Mouse (Mus musculus): ENCODE measurements around the gene Iffo2.

Iffo2 gene

DNA sequence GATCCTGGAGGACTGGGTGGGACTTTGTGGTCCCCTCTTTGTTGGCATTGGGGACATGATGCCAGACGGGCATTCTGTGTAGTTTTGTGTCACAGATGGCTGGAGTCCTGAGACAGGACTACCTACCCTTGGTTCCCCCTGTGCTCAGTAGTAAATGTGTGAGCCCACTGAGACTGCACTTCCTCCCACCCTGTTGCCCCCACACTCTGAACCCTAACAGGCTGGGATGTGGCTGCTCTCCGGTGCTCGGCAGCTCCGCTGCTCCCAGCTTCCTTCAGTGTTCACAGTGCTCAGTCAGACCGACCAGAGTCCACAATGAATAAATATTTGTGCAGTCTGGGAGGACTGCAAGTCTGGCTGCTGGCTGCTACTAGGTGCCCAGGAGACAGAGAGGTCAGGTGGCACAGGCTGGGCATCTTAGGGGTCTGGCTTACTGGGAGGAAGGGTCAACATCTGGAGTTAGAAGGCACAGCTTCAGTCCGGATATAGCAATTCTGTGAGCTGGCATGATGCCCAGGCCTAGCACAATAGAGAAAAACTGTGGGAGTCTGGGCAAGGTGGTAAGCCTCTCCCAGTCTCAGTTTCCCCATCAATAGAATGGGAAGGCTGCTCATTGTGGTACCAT lies 51.2 kb downstream of the Iffo2 start:
- DNase-seq (ENCODE audit: low read depth, low spot score), result no peak

DNA sequence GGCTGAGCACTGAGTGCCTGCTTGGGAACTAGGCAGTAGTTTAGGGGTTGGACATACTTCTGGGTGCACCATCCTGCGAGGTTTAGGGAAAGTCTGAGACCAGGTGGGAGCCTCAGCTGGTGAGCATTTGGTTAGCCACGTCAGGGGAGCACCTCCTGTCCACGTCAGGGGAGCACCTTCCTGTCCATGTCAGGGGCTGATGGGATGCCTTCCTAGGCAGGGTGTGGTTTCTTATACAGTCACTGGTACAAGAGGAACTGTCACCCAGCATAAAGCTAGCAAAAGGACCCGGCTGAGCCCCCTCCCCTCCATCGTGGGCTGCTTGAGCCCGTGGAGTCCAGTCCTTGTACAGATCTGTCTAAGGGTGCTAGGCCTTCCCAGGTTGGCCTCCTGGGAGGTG lies 52.0 kb downstream of the Iffo2 start:
- no peak for DNase-seq (ENCODE audit: low read depth, low spot score)

DNA sequence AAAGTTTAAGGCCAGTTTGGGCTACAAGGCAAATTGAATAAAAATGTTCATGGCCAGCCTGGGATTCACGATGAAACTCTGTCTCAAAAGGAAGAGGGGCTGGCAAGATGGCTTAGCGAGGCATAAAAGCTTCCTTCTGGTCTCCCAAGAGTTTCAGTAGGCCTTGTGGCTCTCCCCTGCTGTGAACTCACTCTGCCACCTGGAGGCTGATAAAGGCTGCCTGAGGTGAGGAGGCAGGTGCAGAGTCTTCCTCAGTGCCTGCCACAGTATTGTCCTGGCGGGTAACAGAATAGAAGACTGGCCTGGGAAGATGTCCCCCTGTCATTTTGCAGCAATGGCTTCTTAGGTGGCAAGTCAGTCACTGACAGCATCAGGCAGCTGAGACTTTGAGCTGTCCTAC lies 52.6 kb downstream of the Iffo2 start:
- no peak for DNase-seq (ENCODE audit: low read depth, low spot score)

DNA sequence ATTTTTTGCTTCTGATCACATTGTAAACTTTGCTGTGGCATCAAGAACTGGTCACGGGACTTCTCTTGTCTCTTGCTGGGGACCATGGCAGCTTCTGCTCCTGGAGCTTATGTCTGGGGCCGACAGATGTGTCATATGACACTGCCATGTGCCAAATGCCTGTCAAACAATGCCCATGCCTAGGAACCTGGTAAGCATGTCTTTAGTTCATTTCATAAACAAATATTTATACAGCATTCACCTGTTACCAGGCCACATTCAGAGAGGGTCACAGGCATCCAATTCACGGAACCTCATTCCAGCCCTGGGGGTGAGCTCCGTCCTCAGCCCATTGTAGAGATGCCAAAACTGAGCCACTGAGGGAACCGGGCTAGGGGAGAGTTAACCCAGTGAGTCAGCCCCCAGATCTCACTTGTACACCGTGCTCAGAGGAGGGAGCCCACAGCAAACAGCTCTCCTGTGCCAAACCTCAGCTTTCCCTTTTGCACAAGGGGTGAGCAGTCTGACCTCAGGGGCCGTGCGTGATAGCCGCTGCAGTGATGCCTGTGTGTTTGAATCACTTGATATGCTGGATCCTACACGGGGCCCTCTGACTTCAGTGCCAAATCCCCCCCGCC lies 53.4 kb downstream of the Iffo2 start:
- DNase-seq (ENCODE audit: low read depth, low spot score), result no peak

DNA sequence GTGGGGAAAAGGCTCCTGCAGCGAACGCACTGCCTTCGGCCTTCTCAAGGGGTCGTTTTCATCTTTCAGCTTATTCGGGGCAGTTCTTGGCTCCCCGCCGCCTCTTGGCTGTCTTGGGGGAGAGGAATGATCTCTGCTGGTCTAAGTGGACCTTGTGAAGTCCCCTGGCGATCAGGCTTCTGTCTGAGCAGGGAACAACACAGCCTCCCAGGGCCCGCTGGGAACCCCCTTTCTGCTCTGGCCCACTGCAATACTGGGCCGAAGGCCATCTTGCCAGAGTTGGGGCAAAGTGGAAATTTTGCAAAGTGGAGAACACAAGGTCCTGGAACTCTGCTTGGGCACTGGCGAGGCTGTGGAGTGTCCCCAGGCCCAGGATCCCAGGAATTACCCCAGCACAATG lies 54.4 kb downstream of the Iffo2 start:
- DNase-seq (ENCODE audit: low read depth, low spot score), result no peak

DNA sequence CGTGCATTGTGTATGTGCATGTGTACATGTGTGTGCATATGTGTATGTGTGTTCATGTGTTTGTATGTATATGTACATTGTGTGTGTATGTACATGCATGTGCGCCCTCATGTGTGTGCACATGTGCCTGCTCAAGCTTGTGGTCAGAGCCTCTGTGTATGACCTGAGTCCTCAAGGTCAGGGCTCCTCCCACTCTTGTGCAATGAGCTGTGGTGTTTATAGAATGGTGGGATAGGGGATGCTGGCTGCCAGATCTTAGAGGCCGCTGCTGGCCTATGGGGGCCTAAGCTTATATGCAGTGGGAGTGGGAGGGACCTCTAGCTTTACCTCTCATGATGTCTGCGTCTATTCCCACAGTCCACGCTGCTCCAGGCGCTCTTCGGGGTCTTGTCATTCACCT lies 55.4 kb downstream of the Iffo2 start:
- DNase-seq (ENCODE audit: low read depth, low spot score), result no peak

DNA sequence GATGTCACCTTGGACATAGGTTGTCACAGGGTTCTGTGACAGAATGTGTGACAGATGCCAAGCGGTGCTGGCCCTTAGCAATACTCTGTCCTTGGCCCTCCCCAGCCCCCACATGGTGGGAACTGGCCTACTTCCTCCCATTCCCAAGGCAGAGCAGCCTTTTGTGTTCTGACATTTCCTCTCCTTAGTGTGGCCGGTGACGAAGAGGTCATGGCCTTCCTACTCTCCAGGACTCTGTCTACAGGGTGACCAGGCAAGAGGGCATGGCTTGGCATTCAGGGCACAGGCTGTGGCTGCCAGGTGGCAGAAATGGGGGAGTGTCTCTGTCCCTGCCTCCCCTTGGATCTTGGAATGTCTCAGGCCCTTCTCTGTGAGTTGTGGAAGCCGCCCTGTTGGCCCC lies 57.0 kb downstream of the Iffo2 start:
- DNase-seq (ENCODE audit: low read depth, low spot score), result no peak

DNA sequence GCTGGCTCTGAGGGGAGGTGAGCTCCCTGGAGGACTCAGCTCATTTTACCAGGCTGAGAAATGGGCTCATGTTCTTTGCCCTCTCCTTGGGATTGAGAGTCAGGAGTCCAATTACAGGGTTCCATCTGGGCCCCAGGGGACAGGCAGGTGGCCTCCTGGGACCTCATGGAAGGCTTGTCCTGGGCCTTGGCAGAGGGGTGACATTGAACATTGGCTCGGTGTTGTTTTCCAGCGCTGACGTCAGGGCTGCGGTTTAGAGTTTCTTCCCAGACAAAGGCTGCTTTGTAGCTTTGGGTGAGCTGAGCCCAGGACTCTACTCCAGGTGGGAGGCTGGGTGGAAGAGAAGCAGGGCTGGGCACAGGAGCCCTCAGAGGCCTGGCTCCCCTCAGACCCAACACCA lies 57.4 kb downstream of the Iffo2 start:
- DNase-seq (ENCODE audit: low read depth, low spot score), result no peak

DNA sequence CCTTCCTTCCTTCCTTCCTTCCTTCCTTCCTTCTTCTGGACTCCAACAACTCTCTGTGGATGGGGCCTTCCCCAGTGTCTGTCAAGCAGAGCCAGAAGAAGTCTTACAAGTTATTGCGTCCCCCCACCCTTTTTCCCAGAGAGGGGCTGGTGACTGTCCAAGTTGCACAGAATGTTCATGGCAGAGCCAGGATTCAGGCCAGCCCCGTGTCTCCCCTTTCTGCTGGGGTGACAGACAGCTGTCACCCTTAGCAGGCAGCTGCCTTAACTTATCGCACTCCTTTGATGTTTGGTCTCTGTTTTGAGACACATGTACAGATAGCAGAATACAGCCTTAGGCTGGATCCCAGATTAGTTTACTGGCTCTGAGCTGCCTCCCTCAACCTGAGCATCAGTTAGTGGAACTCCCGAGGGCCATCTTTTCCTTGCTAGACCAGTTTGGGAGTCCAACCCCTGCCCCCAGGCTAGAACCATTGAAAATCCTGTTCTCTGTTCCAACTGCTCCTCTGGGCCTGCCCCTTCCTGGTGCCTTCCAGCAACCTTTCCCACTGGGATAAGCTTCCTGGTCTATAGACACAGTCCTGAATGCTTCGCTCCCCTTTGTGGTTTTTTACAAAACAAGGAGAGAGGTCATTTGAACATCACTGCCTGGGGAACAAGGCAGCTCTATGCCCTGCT lies 59.1 kb downstream of the Iffo2 start:
- DNase-seq (ENCODE audit: low read depth, low spot score), result no peak

DNA sequence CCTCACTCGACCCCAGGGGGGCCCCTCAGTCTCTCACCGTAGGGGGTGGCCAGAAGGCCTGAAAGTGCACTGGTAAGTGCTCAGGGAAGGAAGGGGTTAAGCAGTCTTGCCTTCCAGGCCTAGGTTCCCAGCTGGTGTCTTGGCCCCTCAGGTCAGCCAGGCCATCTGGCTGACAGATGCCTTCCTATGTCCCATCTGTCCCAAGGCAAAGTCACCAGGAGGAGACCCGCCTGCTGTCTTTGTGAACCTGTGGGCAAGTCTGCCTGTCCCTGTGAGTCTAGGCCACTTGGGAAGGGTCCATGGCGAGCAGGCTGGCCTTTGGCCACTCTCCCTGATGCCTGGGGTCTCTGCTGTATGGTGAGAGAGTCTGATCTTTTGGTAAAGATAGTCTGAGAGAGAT lies 60.1 kb downstream of the Iffo2 start:
- no peak for DNase-seq (ENCODE audit: low read depth, low spot score)

DNA sequence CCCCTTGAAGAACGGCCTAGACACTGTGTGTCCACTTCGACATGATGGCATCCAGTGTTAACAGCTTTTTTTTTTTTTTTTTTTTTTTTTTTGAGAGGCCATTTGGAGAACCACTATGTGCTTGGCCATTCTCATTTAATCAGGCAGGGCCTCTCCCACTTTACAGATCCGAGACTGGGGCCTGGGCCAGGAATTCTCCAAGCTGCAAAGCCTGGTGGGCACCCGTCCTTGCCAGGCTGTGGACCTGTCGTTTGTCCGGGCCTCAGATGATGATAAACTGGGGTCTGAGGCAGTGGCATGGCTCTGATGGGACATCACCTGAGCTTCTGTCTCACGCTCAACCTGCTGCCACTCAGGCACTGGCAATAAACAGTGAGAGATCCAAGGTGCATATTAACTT lies 62.5 kb downstream of the Iffo2 start:
- no peak for DNase-seq (ENCODE audit: low read depth, low spot score)

DNA sequence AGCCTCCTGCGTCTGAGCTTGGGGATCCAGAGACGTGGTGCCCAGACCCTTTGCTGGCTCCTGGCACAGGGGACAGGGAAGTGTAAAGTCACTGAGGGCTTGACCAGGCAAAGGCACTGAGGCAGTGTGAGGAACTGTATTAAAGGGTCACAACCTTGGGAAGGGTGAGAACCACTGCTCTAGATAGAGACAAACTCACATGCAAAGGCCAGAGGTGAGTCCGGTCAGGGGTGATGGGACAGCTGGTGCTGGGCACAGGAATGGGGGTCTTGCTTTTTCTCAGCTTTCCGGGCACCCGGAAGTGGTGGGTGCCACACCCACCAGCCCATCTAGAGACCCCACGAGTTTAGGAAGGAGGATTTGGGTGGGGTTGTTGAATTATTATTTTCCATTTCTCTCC lies 63.0 kb downstream of the Iffo2 start:
- no peak for DNase-seq (ENCODE audit: low read depth, low spot score)

DNA sequence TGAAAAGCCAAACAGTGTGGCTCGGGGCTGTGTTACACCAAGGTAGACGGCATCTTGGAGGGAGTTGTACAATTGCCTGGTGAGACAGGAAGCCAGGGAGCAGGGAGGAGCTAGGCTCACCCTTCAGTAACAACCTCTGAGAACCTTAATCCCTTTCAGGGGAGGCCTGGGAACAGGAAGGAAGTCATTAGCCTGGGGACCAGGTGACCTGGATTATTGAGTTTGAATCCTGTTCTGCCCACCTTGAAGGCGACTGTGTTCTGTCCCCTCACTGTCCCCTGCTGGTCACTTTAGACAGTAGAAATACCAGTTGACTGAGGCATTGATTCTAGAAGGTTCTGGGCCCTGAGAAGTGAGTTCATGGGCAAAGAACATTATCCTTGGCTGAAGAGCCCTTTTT lies 63.7 kb downstream of the Iffo2 start:
- no peak for DNase-seq (ENCODE audit: low read depth, low spot score)

DNA sequence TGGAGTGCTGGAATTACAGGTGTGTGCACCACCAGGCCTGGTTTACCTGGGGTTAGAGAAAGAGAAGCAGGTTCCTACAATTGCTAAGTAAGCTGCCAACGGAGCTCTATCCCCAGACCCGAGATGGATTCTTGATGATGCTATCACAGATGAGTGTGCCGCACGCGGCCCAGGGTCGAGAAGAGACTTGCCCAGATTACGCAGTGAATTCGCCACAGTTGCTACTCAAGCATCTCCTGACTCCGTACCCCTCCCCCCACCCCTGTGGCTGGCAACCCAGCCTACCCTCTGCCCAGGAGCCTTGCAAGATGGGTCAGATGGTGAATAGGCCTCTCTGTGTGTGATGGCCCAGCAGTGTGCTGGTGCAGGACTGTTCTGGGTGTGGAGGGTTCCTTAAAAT lies 66.4 kb downstream of the Iffo2 start:
- no peak for DNase-seq (ENCODE audit: low read depth, low spot score)

DNA sequence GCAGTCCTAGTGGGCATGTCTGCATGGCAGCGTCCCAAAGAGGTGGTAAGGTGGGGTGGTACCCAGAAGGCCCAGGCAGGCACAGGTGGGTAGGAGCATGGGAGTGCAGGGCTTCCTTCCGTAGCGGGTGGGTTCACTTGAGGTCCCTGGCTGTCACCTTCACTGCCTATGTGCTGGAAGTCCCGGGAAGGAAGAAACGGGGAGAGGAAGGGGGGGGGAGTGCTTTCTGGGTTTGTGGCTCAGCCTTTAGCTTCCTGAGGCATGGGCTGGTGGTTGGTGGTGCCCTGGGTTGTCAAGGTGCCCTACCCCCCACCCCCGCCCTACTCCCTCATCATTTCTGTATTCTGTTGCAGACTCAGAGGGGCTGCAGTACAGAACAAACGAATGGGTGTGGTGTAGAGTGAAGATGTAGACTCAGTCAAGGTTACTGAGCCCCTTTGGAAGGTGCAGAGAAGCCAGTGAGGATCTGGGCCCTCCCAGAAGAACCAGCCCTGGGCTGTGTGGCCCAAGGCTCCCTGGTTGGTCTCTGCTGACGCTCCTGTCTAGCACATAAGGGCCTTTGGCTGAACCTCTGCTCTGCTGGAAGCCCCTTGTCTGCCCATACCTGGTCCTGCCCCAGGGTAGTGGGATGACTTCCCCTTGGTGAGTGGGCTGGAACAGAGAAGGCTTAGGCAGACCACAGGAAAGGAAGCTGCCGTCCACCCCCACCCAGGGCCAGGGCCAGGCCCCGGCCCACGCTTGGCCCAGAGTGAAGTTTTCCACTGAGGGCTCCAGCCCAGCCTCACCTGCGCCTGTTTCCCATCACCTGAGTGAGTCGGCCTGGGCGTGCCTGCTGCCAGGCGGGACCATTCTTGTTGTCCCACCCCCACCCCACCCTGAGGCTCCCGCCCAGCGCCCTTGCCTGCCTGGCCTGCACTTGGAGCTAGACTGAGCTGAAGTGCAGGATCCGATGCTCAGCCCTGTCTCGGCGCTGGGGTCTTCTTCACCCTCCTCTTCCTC lies 67.2 kb downstream of the Iffo2 start:
- DNase-seq (ENCODE audit: low read depth, low spot score), result no peak

DNA sequence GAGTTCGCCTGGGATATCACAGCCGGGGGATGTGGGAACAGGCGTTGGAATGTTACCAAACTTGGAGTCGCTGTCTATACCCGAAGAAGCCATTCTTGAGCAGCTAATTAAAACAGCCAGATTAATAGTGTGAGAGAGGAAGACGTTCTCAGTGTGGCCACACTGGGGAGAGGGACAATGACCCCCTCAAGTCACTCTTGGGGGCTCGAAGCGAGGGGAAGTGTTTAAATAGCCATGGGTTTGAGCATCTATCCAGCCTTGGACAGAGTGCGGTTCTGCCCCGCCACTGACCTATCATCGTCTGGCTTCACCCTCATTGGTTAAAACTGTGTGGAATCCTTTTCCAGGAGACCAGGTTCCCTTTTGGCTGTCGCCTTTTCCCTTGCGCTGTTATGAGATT lies 68.0 kb downstream of the Iffo2 start:
- no peak for DNase-seq (ENCODE audit: low read depth, low spot score)

DNA sequence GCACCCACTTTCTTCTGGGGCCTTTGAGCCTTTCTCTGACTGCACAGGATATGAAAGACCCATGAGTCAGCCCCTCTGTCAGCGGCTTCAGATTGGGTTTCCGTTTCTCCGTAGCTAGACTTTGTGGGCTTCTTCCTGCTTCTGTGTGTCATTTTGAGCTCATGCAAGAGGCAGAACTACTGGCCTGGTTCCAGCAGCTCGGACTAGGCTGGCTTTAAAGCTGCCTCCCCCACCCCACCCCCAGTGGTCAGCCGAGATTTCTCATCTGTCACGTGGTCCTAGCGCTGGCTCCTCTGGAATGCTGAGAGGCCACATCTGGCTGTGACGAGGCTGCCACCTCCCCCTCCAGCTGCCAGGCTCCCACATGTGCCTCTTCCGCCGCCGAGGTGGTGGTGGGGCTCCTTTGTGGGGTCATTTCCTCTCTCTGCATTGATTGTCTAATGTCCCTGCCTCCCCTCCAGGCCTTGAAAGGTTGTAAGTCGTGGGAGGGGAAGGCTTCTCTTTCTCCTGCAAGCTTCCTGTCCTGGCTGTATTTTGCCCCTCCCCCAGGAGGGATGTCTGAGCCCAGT lies 68.7 kb downstream of the Iffo2 start:
- no peak for DNase-seq (ENCODE audit: low read depth, low spot score)

DNA sequence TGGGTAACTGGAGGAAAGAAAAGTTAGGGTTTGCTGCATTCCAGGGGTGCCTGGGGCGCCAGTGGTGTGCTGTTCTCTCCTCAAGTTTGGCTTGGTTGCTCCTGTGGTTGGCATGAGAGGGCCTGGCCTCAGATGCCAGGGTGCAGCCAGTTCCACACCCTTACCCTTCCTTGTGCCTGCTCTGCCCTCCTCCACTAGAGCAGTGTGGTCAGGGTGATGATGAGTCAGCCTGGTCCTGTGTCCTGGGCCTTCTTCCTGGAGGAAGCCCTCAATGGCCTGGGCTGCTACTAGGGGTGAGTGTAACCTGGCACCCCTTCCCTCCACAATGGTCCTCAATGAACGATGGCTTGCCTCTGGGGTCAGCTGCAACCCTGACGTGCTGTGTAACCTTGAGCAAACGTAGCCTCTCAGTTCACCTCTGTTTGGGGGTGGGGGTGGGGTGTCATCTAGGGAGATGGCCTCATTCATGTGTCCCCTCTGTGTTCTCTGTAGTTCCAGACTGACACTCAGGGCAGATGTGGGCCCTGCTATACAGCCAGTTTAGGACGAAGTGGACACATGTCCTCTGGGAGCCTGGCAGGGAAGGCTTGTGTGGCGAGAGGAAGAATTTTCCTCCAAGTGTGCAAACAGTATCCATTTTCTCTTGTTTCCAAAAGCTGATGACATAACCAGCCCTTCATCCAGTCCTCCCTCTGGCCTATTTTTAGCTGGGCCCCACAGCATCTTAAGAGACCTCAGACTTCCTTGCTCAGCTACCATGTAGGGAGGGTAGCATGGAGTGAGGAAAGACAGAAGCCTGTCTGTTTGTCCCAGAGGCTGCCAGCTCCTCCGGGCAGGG lies 71.4 kb downstream of the Iffo2 start:
- no peak for DNase-seq (ENCODE audit: low read depth, low spot score)

DNA sequence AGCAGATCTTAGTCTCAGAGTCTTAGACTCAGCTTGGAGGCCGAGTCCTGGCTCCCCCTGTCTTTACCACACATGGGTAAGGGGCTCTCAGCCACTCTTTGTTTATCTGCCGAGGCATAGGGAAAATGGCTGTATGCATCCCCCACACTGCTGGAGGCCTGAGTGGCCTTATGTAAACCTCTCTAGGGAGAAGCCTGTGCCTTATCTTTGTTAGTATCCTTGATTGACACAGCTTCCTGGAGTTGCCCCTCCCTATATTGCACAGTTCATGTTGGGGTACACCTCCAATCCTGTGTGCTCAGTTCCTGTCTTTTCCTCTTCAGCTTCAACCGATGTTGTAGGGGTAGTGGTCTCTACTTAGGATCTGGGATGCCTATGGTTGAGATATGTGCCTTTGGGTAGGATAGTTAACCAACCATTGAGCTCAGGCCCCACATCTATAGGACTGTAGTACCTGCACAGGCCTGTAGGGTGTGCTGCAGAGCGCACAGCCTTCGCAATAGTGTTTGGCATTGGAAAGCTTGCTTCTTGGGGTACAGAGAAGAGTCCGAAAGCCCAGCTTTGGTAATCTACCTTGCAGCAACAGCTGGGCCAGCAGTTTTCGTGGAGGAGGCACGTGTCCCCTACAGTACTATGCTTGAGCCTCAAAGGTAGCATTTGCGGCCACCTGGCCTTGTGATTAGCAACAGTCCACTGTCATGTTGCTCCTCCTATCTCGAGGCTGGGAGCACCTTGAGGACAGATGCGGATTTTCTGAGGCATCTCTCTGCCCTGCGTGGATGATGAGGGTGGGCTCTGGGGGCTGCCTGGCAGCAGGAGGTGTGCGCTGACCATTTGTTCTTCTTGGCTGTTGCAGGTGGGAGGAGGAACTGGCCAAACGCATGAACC lies 72.3 kb downstream of the Iffo2 start, which contains the start of gene Gm21969:
Gene Gm21969, plus strand, starts transcription at position 830 of the 888 bp plus-strand sequence.
- DNase-seq (ENCODE audit: low read depth, low spot score), result no peak

DNA sequence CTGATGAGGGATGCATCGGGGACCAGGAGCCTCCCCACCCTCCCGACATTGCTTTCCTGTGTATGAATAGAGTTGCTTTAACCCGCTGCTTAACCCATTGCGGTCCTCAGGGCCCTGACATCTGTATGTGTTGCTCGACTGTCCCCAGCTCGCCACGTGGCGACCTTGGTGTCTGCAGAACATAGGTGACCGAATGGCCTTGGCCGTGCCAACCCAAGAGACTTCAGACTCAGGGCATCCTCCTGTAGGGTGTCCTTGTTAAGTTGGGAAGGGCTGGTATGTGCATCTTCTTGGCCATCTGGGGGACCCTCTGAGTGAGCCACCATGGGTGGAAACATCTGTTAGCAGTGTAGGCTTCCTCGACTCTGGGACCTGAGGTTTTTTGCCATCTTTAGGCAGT lies 74.9 kb downstream of the Iffo2 start:
- no peak for DNase-seq (ENCODE audit: low read depth, low spot score)

All from WW6 (cell line).